Mouse (Mus musculus): ENCODE measurements at regions not wholly inside any gene's neighbourhood (a gene's known extent, or its start where the extent isn't known, plus 50 kb on each side); places are given as distances from the start of the nearest gene placed in this dataset.

DNA sequence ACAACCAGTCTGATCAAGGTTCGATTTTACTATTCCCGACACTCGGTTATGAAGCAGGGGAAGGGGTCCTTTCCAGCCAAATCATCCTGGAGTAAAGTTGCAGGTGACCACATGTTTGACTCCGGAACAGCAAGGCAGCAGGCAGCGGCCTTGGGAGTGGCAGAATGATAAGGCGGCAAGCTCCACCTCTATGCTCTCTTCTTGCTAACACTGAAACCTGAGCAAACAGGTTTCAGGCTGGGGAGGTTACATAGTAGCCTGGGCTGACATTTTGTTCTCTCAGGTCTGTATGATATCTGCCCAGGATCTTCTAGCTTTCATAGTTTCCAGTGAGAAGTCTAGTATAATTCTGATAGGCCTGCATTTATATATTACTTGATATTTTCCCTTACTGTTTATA lies 133.7 kb upstream of the Crbn start:
- Histone ChIP-seq H3K36me3 (ENCODE audit: control insufficient read depth in 1 of 2, insufficient read depth in 2 of 2, low read length in 2 of 2) (no peaks in the 10 kb centered on the region), H3K27ac (ENCODE audit: control insufficient read depth, low read depth, low read length) (no peak overlapping the region), H3K79me2 (ENCODE audit: control insufficient read depth, insufficient read depth, low read length, poor library complexity) (no peaks in the 10 kb centered on the region), H3K4me3 (ENCODE audit: control insufficient read depth in 1 of 2, insufficient read depth in 1 of 2, low read depth in 2 of 2, low read length in 2 of 2) (no peak overlapping the region), H3K4me1 (ENCODE audit: control insufficient read depth in 1 of 2, insufficient read depth in 2 of 2, low read length in 2 of 2) (no peaks in the 10 kb centered on the region), H3K9ac (ENCODE audit: control insufficient read depth, low read depth, low read length, poor library complexity, severe bottlenecking) (no peak overlapping the region), H3K27me3 (ENCODE audit: control insufficient read depth in 1 of 2, insufficient read depth in 2 of 2, low read length in 2 of 2) (no peaks in the 10 kb centered on the region), H3K9me3 (replicated peaks; ENCODE audit: insufficient read depth, low read length) (no peaks in the 10 kb centered on the region)
- DNase-seq (ENCODE audit: low read depth, low spot score), result no peak
- no peak for TF ChIP-seq BHLHE40 (IDR thresholded peaks at IDR 0.05; ENCODE audit: borderline replicate concordance, low read depth, low read length)
- TF ChIP-seq ELF1 (IDR thresholded peaks at IDR 0.05; ENCODE audit: low read depth, low read length), result no peak
- TF ChIP-seq KAT2A (conservative IDR thresholded peaks at IDR 0.05; ENCODE audit: low read depth, low read length), result no peak
- TF ChIP-seq ZKSCAN1 (IDR thresholded peaks at IDR 0.05; ENCODE audit: low read depth, low read length), result no peak
- TF ChIP-seq RCOR1 (IDR thresholded peaks at IDR 0.05; ENCODE audit: low read depth, low read length), result no peak
- no peak for TF ChIP-seq MAX (IDR thresholded peaks at IDR 0.05; ENCODE audit: low read length)
- TF ChIP-seq CHD1 (IDR thresholded peaks at IDR 0.05; ENCODE audit: low read depth, low read length), result no peak
- no peak for TF ChIP-seq NRF1 (IDR thresholded peaks at IDR 0.05; ENCODE audit: insufficient read depth, low read depth, low read length, poor library complexity, severe bottlenecking)
- TF ChIP-seq E2F4 (IDR thresholded peaks at IDR 0.05; ENCODE audit: borderline replicate concordance, low read depth, low read length), result no peak
- no peak for TF ChIP-seq POLR2AphosphoS5 (IDR thresholded peaks at IDR 0.05; ENCODE audit: borderline replicate concordance, low read depth, low read length)
- TF ChIP-seq SMC3 (IDR thresholded peaks at IDR 0.05; ENCODE audit: low read depth, low read length), result no peak

DNA sequence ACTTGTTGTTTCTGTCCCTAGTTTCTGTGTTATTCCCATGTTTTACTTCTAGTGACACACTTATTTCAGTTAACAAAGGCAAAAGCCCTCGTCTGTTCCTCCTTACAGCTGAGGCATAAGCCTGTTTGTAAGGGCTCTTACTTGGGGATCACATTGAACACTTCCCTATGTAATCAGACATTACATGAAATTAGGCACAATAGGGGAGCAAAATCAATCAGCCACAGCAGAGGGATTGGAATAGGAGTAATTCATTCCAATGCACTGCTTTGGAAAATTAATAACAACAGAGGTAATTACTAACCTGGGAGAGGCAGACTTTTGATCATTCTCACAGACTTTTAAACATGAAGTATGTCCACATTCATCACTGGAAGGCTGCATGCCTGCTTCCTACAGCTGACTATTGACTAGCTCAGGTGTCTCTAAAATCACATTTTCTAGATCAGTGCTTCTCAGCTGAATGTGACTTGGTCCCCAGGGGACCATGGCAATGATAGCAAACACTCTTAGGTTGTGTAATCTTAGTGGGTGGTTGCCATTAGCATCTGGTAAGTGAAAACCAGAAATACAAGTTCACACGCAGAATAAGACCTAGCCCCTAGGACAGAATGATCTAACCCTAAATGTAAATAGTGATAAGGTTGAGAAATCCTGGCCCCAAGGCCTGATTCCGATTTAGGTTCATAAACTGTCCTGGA lies 146.5 kb upstream of the Crbn start:
- TF ChIP-seq ZKSCAN1 (IDR thresholded peaks at IDR 0.05; ENCODE audit: low read depth, low read length), result no peak
- no peak for TF ChIP-seq GABPA (IDR thresholded peaks at IDR 0.05; ENCODE audit: low read depth, low read length)
- TF ChIP-seq USF2 (IDR thresholded peaks at IDR 0.05; ENCODE audit: borderline replicate concordance in 1 of 2, insufficient read depth in 1 of 2, low read depth in 1 of 2, low read length in 2 of 2), result no peak
- TF ChIP-seq POLR2A (IDR thresholded peaks at IDR 0.05; ENCODE audit: control insufficient read depth in 1 of 2, insufficient read depth in 1 of 2, low read depth in 1 of 2, low read length in 2 of 2, poor library complexity in 1 of 2), result no peak
- DNase-seq (ENCODE audit: low read depth, low spot score), result no peak
- Histone ChIP-seq H3K9me3 (replicated peaks; ENCODE audit: insufficient read depth, low read length) (no peaks in the 10 kb centered on the region), H3K27ac (ENCODE audit: control insufficient read depth, low read depth, low read length) (no peak overlapping the region), H3K27me3 (ENCODE audit: control insufficient read depth in 1 of 2, insufficient read depth in 2 of 2, low read length in 2 of 2) (no peaks in the 10 kb centered on the region), H3K36me3 (ENCODE audit: control insufficient read depth in 1 of 2, insufficient read depth in 2 of 2, low read length in 2 of 2) (no peaks in the 10 kb centered on the region), H3K4me1 (ENCODE audit: control insufficient read depth in 1 of 2, insufficient read depth in 2 of 2, low read length in 2 of 2) (no peaks in the 10 kb centered on the region), H3K79me2 (ENCODE audit: control insufficient read depth, insufficient read depth, low read length, poor library complexity) (no peaks in the 10 kb centered on the region), H3K4me3 (ENCODE audit: control insufficient read depth in 1 of 2, insufficient read depth in 1 of 2, low read depth in 2 of 2, low read length in 2 of 2) (no peak overlapping the region), H3K9ac (ENCODE audit: control insufficient read depth, low read depth, low read length, poor library complexity, severe bottlenecking) (no peak overlapping the region)

All from MEL (cell line).